Mouse (Mus musculus): ENCODE measurements at regions not wholly inside any gene's neighbourhood (a gene's known extent, or its start where the extent isn't known, plus 50 kb on each side); places are given as distances from the start of the nearest gene placed in this dataset.

- H3K27ac ChIP-seq: no peak overlapping the region
- H3K4me1 ChIP-seq (replicated peaks; ENCODE audit: control insufficient read depth in 2 of 2, insufficient read depth in 2 of 2, low read length in 1 of 2): no peaks in the 10 kb centered on the region
- DNase-seq (ENCODE audit: low read depth in 3 of 3, low spot score in 3 of 3) (no peak), ATAC-seq (ENCODE audit: insufficient read depth) (no peak)
- no peaks in the 10 kb centered on the region for H3K9me3 ChIP-seq (ENCODE audit: control insufficient read depth, low read length)
- no peaks in the 10 kb centered on the region for H3K27me3 ChIP-seq (ENCODE audit: control insufficient read depth, insufficient read depth, low read length)
- no peak overlapping the region for H3K4me2 ChIP-seq (ENCODE audit: low read depth)
- no peak overlapping the region for H3K9ac ChIP-seq (replicated peaks)
- 38% methylated on average over 2 of the region's 2 CpGs for WGBS (ENCODE audit: insufficient replicate concordance)
- no peak overlapping the region for H3K4me3 ChIP-seq (ENCODE audit: insufficient read depth in 1 of 2, low read depth in 2 of 2, low read length in 2 of 2)
- H3K36me3 ChIP-seq (replicated peaks; ENCODE audit: control insufficient read depth, insufficient read depth, low read depth): no peaks in the 10 kb centered on the region
- TF ChIP-seq CTCF (IDR thresholded peaks at IDR 0.05; ENCODE audit: low read depth): no peak
- no peak for TF ChIP-seq EP300 (IDR thresholded peaks at IDR 0.05; ENCODE audit: low read depth)
Measured at GRCm38 (mm10) chr8:15734461-15734860, 688.6 kb upstream of the BB014433 start.

DNA sequence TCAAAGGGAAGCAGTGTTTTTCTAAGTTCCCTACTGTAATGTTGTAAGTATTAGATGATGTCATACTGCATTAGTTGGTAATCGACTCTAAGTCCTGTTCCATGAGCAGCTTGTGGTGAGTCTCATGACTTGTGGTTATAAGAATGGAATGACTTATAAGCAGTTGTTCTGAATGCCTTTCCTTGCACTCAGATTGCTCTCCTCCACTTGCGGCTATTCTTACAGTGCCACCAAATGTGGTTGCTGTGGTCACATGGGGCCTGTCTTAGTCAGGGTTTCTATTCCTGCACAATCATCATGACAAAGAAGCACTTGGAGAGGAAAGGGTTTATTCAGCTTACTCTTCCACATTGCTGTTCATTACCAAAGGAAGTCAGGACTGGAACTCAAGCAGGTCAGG, 685.4 kb upstream of the BB014433 start:
- no peak for DNase-seq (ENCODE audit: low read depth in 3 of 3, low spot score in 3 of 3)
- no peak overlapping the region for H3K27ac ChIP-seq
- WGBS (ENCODE audit: insufficient replicate concordance): 42% methylated on average over 2 of the region's 2 CpGs
- H3K4me3 ChIP-seq (ENCODE audit: insufficient read depth in 1 of 2, low read depth in 2 of 2, low read length in 2 of 2): no peak overlapping the region
- no peak for ATAC-seq (ENCODE audit: insufficient read depth)
- no peaks in the 10 kb centered on the region for H3K27me3 ChIP-seq (ENCODE audit: control insufficient read depth, insufficient read depth, low read length)
- no peaks in the 10 kb centered on the region for H3K9me3 ChIP-seq (ENCODE audit: control insufficient read depth, low read length)
- no peaks in the 10 kb centered on the region for H3K36me3 ChIP-seq (replicated peaks; ENCODE audit: control insufficient read depth, insufficient read depth, low read depth)
- no peak overlapping the region for H3K4me2 ChIP-seq (ENCODE audit: low read depth)
- TF ChIP-seq EP300 (IDR thresholded peaks at IDR 0.05; ENCODE audit: low read depth) (no peak), CTCF (IDR thresholded peaks at IDR 0.05; ENCODE audit: low read depth) (no peak)
- no peak overlapping the region for H3K9ac ChIP-seq (replicated peaks)
- no peaks in the 10 kb centered on the region for H3K4me1 ChIP-seq (replicated peaks; ENCODE audit: control insufficient read depth in 2 of 2, insufficient read depth in 2 of 2, low read length in 1 of 2)

DNA sequence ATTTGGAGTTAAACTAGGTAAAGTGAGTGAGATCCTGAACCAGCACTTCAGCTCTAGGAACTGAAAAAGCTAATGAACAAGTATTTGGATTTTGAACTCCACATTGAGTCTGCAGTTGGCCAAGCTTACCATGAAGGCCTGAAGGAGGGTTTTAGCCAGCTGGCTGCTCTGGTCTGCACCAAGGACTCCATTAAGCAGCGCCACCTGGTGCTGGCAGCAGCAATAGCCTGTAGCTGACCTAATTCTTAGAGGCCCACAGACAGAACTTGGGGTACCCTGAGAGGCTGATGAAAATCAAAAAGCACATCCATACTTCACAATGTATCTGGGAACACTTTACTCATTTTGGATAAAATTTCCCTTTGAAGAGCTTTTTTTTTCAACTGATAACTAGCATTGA, 683.2 kb upstream of the BB014433 start:
- no peak for DNase-seq (ENCODE audit: low read depth in 3 of 3, low spot score in 3 of 3)
- WGBS (ENCODE audit: insufficient replicate concordance): 3% methylated on average over 1 of the region's 1 CpGs

GRCm38 (mm10) chr8:15726310-15726709, 680.4 kb upstream of the BB014433 start:
- H3K4me1 ChIP-seq (replicated peaks; ENCODE audit: control insufficient read depth in 2 of 2, insufficient read depth in 2 of 2, low read length in 1 of 2): no peaks in the 10 kb centered on the region
- H3K27me3 ChIP-seq (ENCODE audit: control insufficient read depth, insufficient read depth, low read length): no peaks in the 10 kb centered on the region
- no peak overlapping the region for H3K9ac ChIP-seq (replicated peaks)
- ATAC-seq (ENCODE audit: insufficient read depth) (no peak), DNase-seq (ENCODE audit: low read depth in 3 of 3, low spot score in 3 of 3) (no peak)
- no peaks in the 10 kb centered on the region for H3K9me3 ChIP-seq (ENCODE audit: control insufficient read depth, low read length)
- no peak for TF ChIP-seq EP300 (IDR thresholded peaks at IDR 0.05; ENCODE audit: low read depth)
- TF ChIP-seq CTCF (IDR thresholded peaks at IDR 0.05; ENCODE audit: low read depth): no peak
- H3K27ac ChIP-seq: no peak overlapping the region
- H3K4me3 ChIP-seq (ENCODE audit: insufficient read depth in 1 of 2, low read depth in 2 of 2, low read length in 2 of 2): no peak overlapping the region
- no peaks in the 10 kb centered on the region for H3K36me3 ChIP-seq (replicated peaks; ENCODE audit: control insufficient read depth, insufficient read depth, low read depth)
- no peak overlapping the region for H3K4me2 ChIP-seq (ENCODE audit: low read depth)
- 61% methylated on average over 6 of the region's 6 CpGs for WGBS (ENCODE audit: insufficient replicate concordance)

More for the DNA sequence above, 683.2 kb upstream of the BB014433 start:
- TF ChIP-seq EP300 (IDR thresholded peaks at IDR 0.05; ENCODE audit: low read depth) (no peak), CTCF (IDR thresholded peaks at IDR 0.05; ENCODE audit: low read depth) (peak; percentile 38)
- Histone ChIP-seq H3K36me3 (replicated peaks; ENCODE audit: control insufficient read depth, insufficient read depth, low read depth) (no peaks in the 10 kb centered on the region), H3K4me1 (replicated peaks; ENCODE audit: control insufficient read depth in 2 of 2, insufficient read depth in 2 of 2, low read length in 1 of 2) (no peaks in the 10 kb centered on the region), H3K9ac (replicated peaks) (no peak overlapping the region), H3K27ac (no peak overlapping the region), H3K4me3 (ENCODE audit: insufficient read depth in 1 of 2, low read depth in 2 of 2, low read length in 2 of 2) (no peak overlapping the region), H3K4me2 (ENCODE audit: low read depth) (no peak overlapping the region), H3K27me3 (ENCODE audit: control insufficient read depth, insufficient read depth, low read length) (no peaks in the 10 kb centered on the region), H3K9me3 (ENCODE audit: control insufficient read depth, low read length) (no peaks in the 10 kb centered on the region)
- ATAC-seq (ENCODE audit: insufficient read depth): no peak
